Mouse (Mus musculus) MEL (cell line): Measurements from ENCODE around the gene Morc2a.

Experiments used
- CTCF ChIP-seq, 3 experiments: IDR thresholded peaks in 2 of 3; conservative IDR thresholded peaks in 1 of 3; 2 replicates each; pipeline ENCODE4 v1.5.1; 2011 to 2012; ENCODE audit warnings: low read length in 3 of 3, low read depth in 2 of 3, mild to moderate bottlenecking in 2 of 3, improper control_type of control experiment in 1 of 3, inconsistent platforms in 1 of 3, mixed read lengths in 1 of 3, moderate library complexity in 1 of 3; ENCODE audit not compliant: control insufficient read depth in 1 of 3, insufficient read depth in 1 of 3, poor library complexity in 1 of 3, severe bottlenecking in 1 of 3
- E2F4 ChIP-seq: IDR thresholded peaks from 2 replicates; pipeline ENCODE4 v1.6.1; 2011; ENCODE audit warnings: low read depth, low read length, improper control_type of control experiment, borderline replicate concordance
- ETS1 ChIP-seq: IDR thresholded peaks from 2 replicates; pipeline ENCODE4 v1.6.1; 2012; ENCODE audit warnings: low read depth, mild to moderate bottlenecking, inconsistent platforms, low read length, improper control_type of control experiment, moderate library complexity
- JUND ChIP-seq: IDR thresholded peaks from 2 replicates; pipeline ENCODE4 v1.6.1; 2011; ENCODE audit warnings: low read depth, mild to moderate bottlenecking, improper control_type of control experiment, low read length
- ZKSCAN1 ChIP-seq: IDR thresholded peaks from 2 replicates; pipeline ENCODE4 v1.6.1; 2012; ENCODE audit warnings: low read depth, mild to moderate bottlenecking, inconsistent platforms, low read length, improper control_type of control experiment, moderate library complexity

GRCm38 (mm10) chr11:3686318-3686717 lies 37.3 kb downstream of the Morc2a start:
- no peak for TF ChIP-seq E2F4
- TF ChIP-seq ETS1: no peak
- TF ChIP-seq JUND: no peak
- no peak for TF ChIP-seq CTCF (IDR thresholded peaks at IDR 0.05 in 2 of 3, conservative IDR thresholded peaks at IDR 0.05 in 1 of 3; ENCODE audit: control insufficient read depth in 1 of 3, insufficient read depth in 1 of 3, low read depth in 2 of 3, low read length in 3 of 3, poor library complexity in 1 of 3, severe bottlenecking in 1 of 3)
- no peak for TF ChIP-seq ZKSCAN1
